Mouse (Mus musculus): ENCODE results near the gene Aspn. TPM values are rescaled to one million over a fixed set of nuclear protein-coding genes. Genes with fewer than 3 reads are reported as not detected.

Gene Aspn
- total RNA-seq (2015) (not detected in 2 replicates), total RNA-seq (2017) (not detected in 2 replicates)

DNA sequence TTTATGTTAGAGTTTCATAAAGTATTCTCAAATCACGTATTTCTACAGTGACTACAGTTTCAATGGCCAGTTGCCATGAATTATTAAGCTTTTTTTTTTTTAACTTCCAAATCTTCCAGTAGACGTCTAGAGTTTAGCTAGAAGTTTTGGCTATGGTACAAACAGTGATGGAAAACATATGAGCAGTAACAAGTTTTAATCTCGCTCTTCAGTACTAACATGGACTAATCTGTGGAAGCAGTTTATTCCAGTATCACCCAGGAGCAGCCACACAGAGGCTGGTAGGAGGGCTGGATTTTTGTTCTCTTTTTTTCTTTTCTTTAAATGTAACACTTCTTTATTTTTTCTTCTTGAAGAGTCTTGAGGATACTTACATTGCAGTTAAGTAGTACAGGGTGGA, at the start of gene Aspn:
Gene Aspn, plus strand, starts transcription at position 165 of the 400 bp plus-strand sequence.
- ATAC-seq (replicated peaks; ENCODE audit: poor library complexity): no peak

GRCm38 (mm10) chr13:49504510-49504909, 39.7 kb upstream of the Aspn start, which contains the start of gene Ecm2:
Ecm2 (plus strand) TSS chr13:49504810.
- no peak for ATAC-seq (replicated peaks; ENCODE audit: poor library complexity)

GRCm38 (mm10) chr13:49505776-49506175, 38.5 kb upstream of the Aspn start:
- ATAC-seq (replicated peaks; ENCODE audit: poor library complexity): no peak

GRCm38 (mm10) chr13:49507176-49507575, 37.1 kb upstream of the Aspn start:
- ATAC-seq (replicated peaks; ENCODE audit: poor library complexity): no peak

DNA sequence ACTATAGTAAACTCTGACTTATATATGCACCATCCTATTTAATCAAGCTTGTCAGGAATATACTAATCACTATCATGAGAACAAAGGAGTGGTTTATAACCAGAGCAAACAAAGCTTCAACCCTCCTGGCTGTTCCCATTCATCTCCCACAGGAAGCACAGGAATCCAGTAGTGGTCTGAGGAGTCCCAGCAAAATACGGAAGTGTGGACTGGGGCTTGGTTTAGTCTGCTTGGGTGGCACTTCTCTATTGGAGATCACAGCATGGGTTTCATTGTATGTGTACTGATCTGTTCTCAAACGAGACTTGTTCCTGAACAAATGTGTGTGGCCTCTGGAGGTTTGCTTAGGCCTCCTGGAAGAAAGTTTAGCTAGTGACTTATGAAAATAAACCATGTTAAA, 25.5 kb upstream of the Aspn start:
- peak; percentile 86 for ATAC-seq (replicated peaks; ENCODE audit: poor library complexity)

GRCm38 (mm10) chr13:49526235-49526634, 18.0 kb upstream of the Aspn start:
- ATAC-seq (replicated peaks; ENCODE audit: poor library complexity): no peak

DNA sequence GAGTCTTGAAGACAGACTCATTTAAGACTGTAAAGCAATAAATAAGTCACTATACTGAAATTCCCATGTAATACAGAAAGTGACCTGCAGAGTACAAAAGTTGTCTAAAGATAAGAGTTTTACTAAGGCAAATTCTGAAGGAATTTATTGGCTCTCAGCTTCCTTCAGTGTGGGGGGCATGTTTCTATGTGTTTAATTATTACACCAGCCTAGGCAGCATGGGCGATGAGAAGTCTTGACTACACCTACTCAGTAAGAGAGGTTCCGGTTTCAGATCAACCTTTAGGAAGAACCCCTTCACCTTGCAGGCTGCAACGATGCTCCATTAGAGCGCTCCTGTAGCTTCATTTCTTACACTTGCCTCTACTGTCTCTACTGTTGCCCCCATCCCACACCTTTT, 13.6 kb upstream of the Aspn start:
- no peak for ATAC-seq (replicated peaks; ENCODE audit: poor library complexity)

DNA sequence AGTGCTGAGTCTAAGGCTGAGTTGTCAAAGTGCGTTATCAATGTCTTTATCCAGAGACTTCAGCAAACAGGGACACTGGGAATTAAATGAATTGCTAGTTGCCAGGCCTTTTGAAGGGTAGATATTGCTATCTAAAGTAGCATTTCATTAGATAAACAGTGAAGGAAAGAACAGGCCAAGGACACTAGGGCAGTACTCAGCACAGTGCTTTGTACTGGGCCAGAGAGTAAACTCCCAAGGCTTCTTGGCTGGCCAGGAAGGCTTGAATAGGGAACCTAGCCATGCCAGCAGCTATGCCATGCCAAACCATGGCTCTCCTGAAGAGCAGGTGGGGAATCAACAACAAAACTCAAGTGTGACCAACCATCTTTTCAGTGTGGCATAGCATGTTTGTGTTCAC, 7.3 kb upstream of the Aspn start:
- no peak for ATAC-seq (replicated peaks; ENCODE audit: poor library complexity)

GRCm38 (mm10) chr13:49538693-49539092, 5.5 kb upstream of the Aspn start:
- ATAC-seq (replicated peaks; ENCODE audit: poor library complexity): no peak

DNA sequence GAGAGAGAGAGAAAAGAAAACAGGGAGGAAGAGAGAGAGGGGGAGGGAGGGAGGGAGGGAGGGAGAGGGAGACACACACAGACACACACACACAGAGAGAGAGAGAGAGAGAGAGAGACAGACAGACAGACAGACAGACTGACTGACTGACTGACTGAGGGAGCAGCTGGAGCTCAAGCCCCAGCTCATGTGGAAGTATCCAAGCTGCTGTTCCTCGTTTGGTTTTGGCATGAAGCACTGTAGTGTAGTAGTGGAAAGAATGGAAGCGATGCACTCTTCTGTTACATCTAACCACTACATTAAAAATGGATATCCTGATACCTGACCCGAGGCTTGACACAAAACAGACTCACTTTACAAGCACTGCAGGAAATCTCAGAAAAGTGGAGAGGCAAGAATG, 1.4 kb downstream of the Aspn start:
- ATAC-seq (replicated peaks; ENCODE audit: poor library complexity): no peak

GRCm38 (mm10) chr13:49546517-49546916, 2.3 kb downstream of the Aspn start:
- no peak for ATAC-seq (replicated peaks; ENCODE audit: poor library complexity)

DNA sequence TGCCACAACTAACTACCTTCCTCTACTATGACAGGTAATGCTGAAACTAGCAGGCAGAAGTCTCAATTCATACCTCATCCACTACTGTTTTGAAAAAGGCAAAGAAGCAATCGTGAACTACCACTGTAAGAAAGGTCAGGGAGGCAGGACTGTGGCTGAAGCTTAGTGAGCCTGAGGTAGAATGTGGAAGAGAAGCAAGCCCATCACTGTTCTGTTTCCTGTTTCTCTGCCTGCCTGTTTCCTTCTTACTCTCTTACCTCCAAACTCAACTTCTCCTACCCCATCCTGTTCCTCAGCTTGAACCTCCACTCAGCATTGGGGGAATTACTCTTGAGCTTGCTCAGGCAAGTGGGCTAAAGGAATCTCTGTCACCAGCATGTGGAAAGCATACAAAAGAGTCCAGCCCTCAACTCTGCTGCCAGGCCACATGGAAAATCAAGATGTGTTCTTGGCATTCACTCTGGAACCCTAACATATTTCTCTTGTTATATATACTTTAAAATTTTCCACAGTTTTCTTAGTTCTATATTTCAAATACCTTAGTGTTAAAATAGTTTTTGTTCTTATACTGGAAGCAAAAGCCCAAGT, 3.4 kb downstream of the Aspn start:
- ATAC-seq (replicated peaks; ENCODE audit: poor library complexity): no peak

DNA sequence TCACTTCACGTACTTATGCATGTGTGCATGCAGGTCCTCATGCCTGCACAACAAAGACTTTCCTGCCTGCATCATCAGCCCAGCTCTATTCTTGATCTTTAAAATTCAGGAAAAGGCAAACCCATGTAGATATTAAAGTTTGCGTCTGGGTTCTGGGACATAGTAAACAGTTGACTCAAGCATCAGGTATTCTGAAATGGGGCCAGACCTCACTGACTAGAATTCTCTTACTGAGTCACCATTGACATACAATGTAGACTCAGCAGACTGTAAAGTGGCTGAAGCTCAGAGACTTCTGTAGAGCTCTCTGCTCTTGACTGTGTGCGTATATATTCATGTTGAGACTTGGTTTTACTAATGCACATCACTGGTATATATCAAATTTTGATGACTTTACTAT, 5.4 kb downstream of the Aspn start:
- ATAC-seq (replicated peaks; ENCODE audit: poor library complexity): no peak

DNA sequence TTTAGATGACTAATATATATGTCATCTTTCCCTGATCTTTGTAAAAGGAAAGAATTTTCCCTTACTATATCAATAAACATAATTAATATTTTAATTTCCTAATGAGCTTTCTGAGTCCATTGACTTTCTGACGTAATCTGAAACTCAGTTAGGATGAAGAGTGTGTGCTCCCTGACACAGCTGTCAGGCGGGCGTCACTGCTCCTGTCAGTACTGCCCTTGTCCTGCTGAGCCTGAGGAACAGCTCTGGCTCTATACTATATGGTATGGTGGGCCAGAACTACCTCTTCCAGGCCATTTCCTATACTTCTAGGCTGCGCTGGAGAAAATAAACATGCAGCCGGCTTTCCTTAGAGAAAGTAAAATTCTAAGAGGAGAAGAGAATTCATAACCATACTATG, 10.3 kb downstream of the Aspn start:
- no peak for ATAC-seq (replicated peaks; ENCODE audit: poor library complexity)

GRCm38 (mm10) chr13:49556203-49556602, 12.0 kb downstream of the Aspn start:
- no peak for ATAC-seq (replicated peaks; ENCODE audit: poor library complexity)

GRCm38 (mm10) chr13:49556924-49557323, 12.7 kb downstream of the Aspn start:
- ATAC-seq (replicated peaks; ENCODE audit: poor library complexity): no peak

GRCm38 (mm10) chr13:49559185-49559584, 14.9 kb downstream of the Aspn start:
- peak; percentile 81 for ATAC-seq (replicated peaks; ENCODE audit: poor library complexity)

DNA sequence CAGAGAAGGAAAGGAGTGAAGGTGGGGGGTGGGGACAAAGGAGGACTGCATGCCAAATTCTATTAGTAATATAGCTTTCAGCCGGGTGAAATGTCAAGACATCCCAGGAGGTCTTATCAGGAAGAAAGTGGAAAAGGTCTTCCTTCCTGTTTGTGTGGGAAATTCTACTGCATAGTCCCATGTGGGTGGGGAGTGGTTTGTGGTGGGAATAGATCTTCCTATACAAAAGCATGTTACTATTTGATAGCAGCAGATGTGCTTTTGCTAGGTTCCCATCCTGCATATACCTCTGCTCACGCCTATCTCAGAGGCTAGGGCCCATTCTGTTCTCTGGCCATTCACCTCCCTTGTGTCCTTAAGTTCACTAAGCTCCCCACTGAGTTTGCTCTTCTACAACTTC, 16.6 kb downstream of the Aspn start:
- ATAC-seq (replicated peaks; ENCODE audit: poor library complexity): peak; percentile 71

DNA sequence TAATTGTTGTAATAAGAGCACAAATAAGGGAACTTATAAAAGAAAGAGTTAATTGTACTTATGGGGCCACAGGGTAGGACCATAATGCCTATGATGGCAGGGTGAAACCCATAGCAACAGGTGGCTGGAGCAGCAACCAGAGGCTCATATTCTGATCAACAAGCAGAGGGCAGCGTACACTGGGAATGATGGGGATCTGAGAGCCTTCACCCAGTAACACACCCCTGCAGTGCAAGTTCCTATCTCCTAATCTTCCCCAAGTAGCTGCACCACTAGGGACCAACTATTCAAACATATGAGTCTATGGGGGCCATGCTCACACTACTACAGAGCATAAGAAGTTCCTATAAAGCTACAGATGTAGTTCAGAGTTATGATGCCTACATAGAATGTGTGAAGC, 20.1 kb downstream of the Aspn start:
- ATAC-seq (replicated peaks; ENCODE audit: poor library complexity): peak; percentile 50

- ATAC-seq (replicated peaks; ENCODE audit: poor library complexity): no peak; the same call in 1 of the 2 replicates
Observed at GRCm38 (mm10) chr13:49570371-49570770, 26.1 kb downstream of the Aspn start.

GRCm38 (mm10) chr13:49571418-49571817, 27.2 kb downstream of the Aspn start:
- peak; percentile 87 for ATAC-seq (replicated peaks; ENCODE audit: poor library complexity)

DNA sequence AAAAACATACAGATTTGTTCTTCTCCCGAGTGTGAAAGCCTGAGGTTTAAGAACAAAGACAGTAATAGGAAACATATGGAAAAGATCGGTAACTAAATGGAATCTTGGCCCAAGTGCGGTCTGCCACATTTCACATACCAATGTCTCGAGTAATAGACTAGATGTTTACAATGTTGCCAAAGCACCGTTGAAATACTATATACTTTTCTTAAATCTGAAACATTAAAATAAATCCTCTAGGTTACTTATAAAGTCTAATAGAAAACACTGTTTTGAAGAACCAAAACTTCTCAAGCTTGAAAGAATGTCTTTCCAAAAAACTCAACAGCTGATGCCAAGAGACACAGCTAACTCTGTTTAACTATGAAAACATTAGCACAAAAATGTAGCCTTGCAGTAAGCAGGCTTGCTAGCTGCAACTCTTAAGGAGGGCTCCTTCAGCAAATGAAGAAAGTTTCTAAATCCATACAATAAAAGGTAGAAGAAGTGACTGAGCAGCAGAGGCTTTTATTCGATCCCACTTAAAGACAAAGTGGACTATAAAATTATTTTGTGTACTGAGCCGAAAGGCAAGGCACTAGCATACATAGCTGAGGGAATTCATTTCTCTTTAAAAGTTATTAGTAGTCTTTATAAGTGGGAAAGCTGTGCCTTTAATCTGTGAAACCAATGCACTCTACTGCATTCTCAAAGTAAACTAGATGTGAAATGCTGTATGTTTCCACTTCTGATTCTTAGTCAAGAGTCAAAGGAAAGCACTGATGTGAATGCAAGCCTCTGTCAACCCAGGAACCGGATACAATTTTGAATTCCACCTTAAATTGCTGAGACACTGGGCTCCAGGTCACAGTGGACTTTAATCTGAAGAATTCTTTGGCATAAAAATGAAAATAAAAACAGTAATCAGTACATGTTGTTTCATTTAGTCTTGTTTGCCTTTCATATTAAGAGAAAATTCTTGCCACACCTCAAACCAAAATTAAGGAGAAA, 37.6 kb downstream of the Aspn start, which contains the start of gene Omd:
Gene Omd, plus strand, starts transcription at position 922 of the 990 bp plus-strand sequence.
- no peak for ATAC-seq (replicated peaks; ENCODE audit: poor library complexity)
